Mouse (Mus musculus): ENCODE measurements around the gene Tmem50b.

GRCm38 (mm10) chr16:91639636-91640035 is 42.0 kb upstream of the Tmem50b start:
- TF ChIP-seq CTCF (IDR thresholded peaks at IDR 0.05; ENCODE audit: insufficient read depth, low read length) (no peak), POLR2A (IDR thresholded peaks at IDR 0.05; ENCODE audit: borderline replicate concordance, extremely low read depth, low read depth, low read length) (no peak)
